Mouse (Mus musculus) hindbrain, embryonic 15.5 days (tissue): ENCODE results near the gene Map3k10. TPM values are rescaled to one million over a fixed set of nuclear protein-coding genes. Genes with fewer than 3 reads are reported as not detected.

Experiments
- polyA plus RNA-seq: library from polyadenylated mRNA; unstranded; fragments of >200 nt; fragmentation: Nextera tagmentation; extraction: Ambion mirVana; gene quantifications from 2 replicates; pipeline ENCODE4 v1.2.1, GENCODE M21; 2015

Gene Map3k10
- polyA plus RNA-seq, 1 experiment from 2014 or later = 21.0 TPM

Other genes starting within 250 kb of the Map3k10 start
- 3.2 and 3.7 TPM in 2 replicates for gene Sptbn4, start 226.9 kb downstream of the Map3k10 start, polyA plus RNA-seq
- 20.2 and 24.0 TPM in 2 replicates for gene Blvrb, start 226.6 kb downstream of the Map3k10 start, polyA plus RNA-seq
- gene Sertad3, start 200.8 kb downstream of the Map3k10 start, polyA plus RNA-seq = 10.5 and 11.3 TPM in 2 replicates
- gene Sertad1, start 187.7 kb downstream of the Map3k10 start, polyA plus RNA-seq = 9.3 and 9.8 TPM in 2 replicates
- 1.8 and 1.9 TPM in 2 replicates for gene Prx, start 175.3 kb downstream of the Map3k10 start, polyA plus RNA-seq
- 0.82 and 1.0 TPM in 2 replicates for gene Hipk4, start 151.3 kb downstream of the Map3k10 start, polyA plus RNA-seq
- 189 TPM in 2 replicates for gene Pld3, start 121.4 kb downstream of the Map3k10 start, polyA plus RNA-seq
- gene 2310022A10Rik, start 121.4 kb downstream of the Map3k10 start, polyA plus RNA-seq = 32.0 and 36.6 TPM in 2 replicates
- gene Akt2, start 83.0 kb downstream of the Map3k10 start, polyA plus RNA-seq = 66.3 and 74.2 TPM in 2 replicates
- 80.0 and 88.8 TPM in 2 replicates for gene Ttc9b, start 20.7 kb downstream of the Map3k10 start, polyA plus RNA-seq
- 13.4 and 13.8 TPM in 2 replicates for gene Zfp607b, start 14.7 kb upstream of the Map3k10 start, polyA plus RNA-seq
- gene Zfp60, start 56.8 kb upstream of the Map3k10 start, polyA plus RNA-seq = 97.5 and 99.8 TPM in 2 replicates
- 1.9 and 2.1 TPM in 2 replicates for gene Zfp626, start 132.6 kb upstream of the Map3k10 start, polyA plus RNA-seq
- gene Zfp59, start 164.0 kb upstream of the Map3k10 start, polyA plus RNA-seq = 9.3 and 10.4 TPM in 2 replicates
- gene Zfp607a, start 182.9 kb upstream of the Map3k10 start, polyA plus RNA-seq = 1.4 and 1.6 TPM in 2 replicates